Comparison of ENCODE assay signal across 8 mouse cellular contexts in genomic region chr16:36784594-36785313, GRCm38 (mm10). TPM values are rescaled to one million over a fixed set of nuclear protein-coding genes. Genes with fewer than 3 reads are reported as not detected.
A peak's percentile ranks its signal among the peaks of the same experiment; 100 is the strongest.
DNase-seq lines count a peak whose midpoint lies in the region; ATAC-seq and TF ChIP-seq lines count a peak whose summit lies in the region.

Gene Slc15a2 (minus strand): TSS chr16:36784962.

- H3K9me3 ChIP-seq in forebrain, embryonic 12.5 days: no peaks in the 10 kb centered on the region
- no peaks in the 10 kb centered on the region for H3K9me3 ChIP-seq in forebrain, embryonic 11.5 days (ENCODE audit: control insufficient read depth, low read length)
- H3K9me3 ChIP-seq in heart, postnatal 0 days (replicated peaks; ENCODE audit: control insufficient read depth, low read length): no peaks in the 10 kb centered on the region
- no peaks in the 10 kb centered on the region for H3K9me3 ChIP-seq in midbrain, embryonic 16.5 days (replicated peaks; ENCODE audit: control insufficient read depth, low read length, poor library complexity, severe bottlenecking)

- no peak within 1 kb of the TSS for H3K4me3 ChIP-seq in forebrain, embryonic 12.5 days (replicated peaks)
- no peak within 1 kb of the TSS for H3K4me3 ChIP-seq in forebrain, embryonic 11.5 days (ENCODE audit: low read depth, low read length)
- H3K4me3 ChIP-seq in heart, postnatal 0 days (ENCODE audit: low read depth, low read length): no peak within 1 kb of the TSS
- peak within 1 kb of the TSS; percentile 1; the same call in 1 of the 2 replicates for H3K4me3 ChIP-seq in midbrain, embryonic 16.5 days (ENCODE audit: low read depth, low read length)

- 0 out of 2 replicates have a peak within 1 kb of the TSS, but pooled peaks have one; percentile 6 for H3K27ac ChIP-seq in forebrain, embryonic 12.5 days
- H3K27ac ChIP-seq in forebrain, embryonic 11.5 days (ENCODE audit: low read depth, low read length): no peak within 1 kb of the TSS
- no peak within 1 kb of the TSS for H3K27ac ChIP-seq in heart, postnatal 0 days (ENCODE audit: low read depth)
- peak within 1 kb of the TSS; percentile 1 for H3K27ac ChIP-seq in midbrain, embryonic 16.5 days (ENCODE audit: low read length)

- no peak for TF ChIP-seq EP300 in heart, postnatal 0 days (IDR thresholded peaks at IDR 0.05; ENCODE audit: low read depth)

- H3K4me1 ChIP-seq in forebrain, embryonic 12.5 days: peaks cover 6% of the 10 kb centered on the region; the same call in 1 of the 2 replicates
- no peaks in the 10 kb centered on the region for H3K4me1 ChIP-seq in forebrain, embryonic 11.5 days (replicated peaks; ENCODE audit: control insufficient read depth, insufficient read depth, low read length)
- no peaks in the 10 kb centered on the region for H3K4me1 ChIP-seq in heart, postnatal 0 days (ENCODE audit: control insufficient read depth, insufficient read depth)
- H3K4me1 ChIP-seq in midbrain, embryonic 16.5 days (ENCODE audit: control insufficient read depth, insufficient read depth, low read length): peaks cover 2% of the 10 kb centered on the region; the same call in 1 of the 2 replicates

- 72% methylated on average over 10 of the region's 10 CpGs for WGBS in forebrain, embryonic 12.5 days
- WGBS in forebrain, embryonic 11.5 days: 79% methylated on average over 10 of the region's 10 CpGs
- WGBS in heart, postnatal 0 days: 54% methylated on average over 10 of the region's 10 CpGs
- WGBS in midbrain, embryonic 16.5 days: 69% methylated on average over 10 of the region's 10 CpGs

- no peak for DNase-seq in forebrain, embryonic 11.5 days (ENCODE audit: low spot score)
- peak; percentile 5 for DNase-seq in NIH3T3 (ENCODE audit: low read depth)
- no peak for DNase-seq in heart, postnatal 0 days (ENCODE audit: low spot score)
- DNase-seq in layer of hippocampus, adult 18-20 months (ENCODE audit: low spot score in 2 of 2): peak; percentile 28 to 60
- DNase-seq in c-Kit-positive CD71-positive TER-119-positive erythroid progenitor cells, embryonic 14.5 days (ENCODE audit: low spot score): no peak
- no peak for DNase-seq in urinary bladder, postnatal 25 days (ENCODE audit: low spot score)

- no peak; the same call in 1 of the 2 replicates for ATAC-seq in forebrain, embryonic 12.5 days (ENCODE audit: low FRiP score)
- ATAC-seq in forebrain, embryonic 11.5 days (replicated peaks; ENCODE audit: low FRiP score): no peak
- no peak for ATAC-seq in heart, postnatal 0 days (ENCODE audit: insufficient read depth, low read depth)
- peak; percentile 84 for ATAC-seq in midbrain, embryonic 16.5 days

- no peaks in the 10 kb centered on the region for H3K36me3 ChIP-seq in forebrain, embryonic 12.5 days (replicated peaks)
- H3K36me3 ChIP-seq in forebrain, embryonic 11.5 days (ENCODE audit: control insufficient read depth, insufficient read depth, low read length): no peaks in the 10 kb centered on the region
- H3K36me3 ChIP-seq in heart, postnatal 0 days (replicated peaks; ENCODE audit: control insufficient read depth, insufficient read depth, low read length): no peaks in the 10 kb centered on the region
- H3K36me3 ChIP-seq in midbrain, embryonic 16.5 days (ENCODE audit: control insufficient read depth, insufficient read depth, low read length): no peaks in the 10 kb centered on the region

- H3K4me2 ChIP-seq in forebrain, embryonic 12.5 days: peak within 1 kb of the TSS; percentile 26; the same call in 1 of the 2 replicates
- no peak within 1 kb of the TSS for H3K4me2 ChIP-seq in forebrain, embryonic 11.5 days (ENCODE audit: low read depth, low read length, severe bottlenecking)
- peak within 1 kb of the TSS; percentile 23 for H3K4me2 ChIP-seq in heart, postnatal 0 days (ENCODE audit: low read depth, low read length)
- H3K4me2 ChIP-seq in midbrain, embryonic 16.5 days (ENCODE audit: low read length): no peak within 1 kb of the TSS

- no peak within 1 kb of the TSS for H3K9ac ChIP-seq in forebrain, embryonic 12.5 days
- H3K9ac ChIP-seq in forebrain, embryonic 11.5 days (ENCODE audit: low read length): no peak within 1 kb of the TSS
- H3K9ac ChIP-seq in heart, postnatal 0 days (replicated peaks; ENCODE audit: low read depth, low read length): no peak within 1 kb of the TSS
- H3K9ac ChIP-seq in midbrain, embryonic 16.5 days (ENCODE audit: low read depth, low read length): no peak within 1 kb of the TSS

- H3K27me3 ChIP-seq in forebrain, embryonic 12.5 days: no peaks in the 10 kb centered on the region
- H3K27me3 ChIP-seq in forebrain, embryonic 11.5 days (ENCODE audit: control insufficient read depth, insufficient read depth, low read length): no peaks in the 10 kb centered on the region
- H3K27me3 ChIP-seq in heart, postnatal 0 days (ENCODE audit: control insufficient read depth, insufficient read depth, low read length): no peaks in the 10 kb centered on the region
- no peaks in the 10 kb centered on the region for H3K27me3 ChIP-seq in midbrain, embryonic 16.5 days (ENCODE audit: control insufficient read depth, insufficient read depth, low read depth, low read length)

- TF ChIP-seq CTCF in heart, postnatal 0 days (IDR thresholded peaks at IDR 0.05; ENCODE audit: low read depth): no peak

RNA-seq across cellular contexts. Expression of gene Slc15a2, which starts in this region (rescaled TPM):
- polyA plus RNA-seq in forebrain, embryonic 12.5 days (2016; fragmentation: Nextera tagmentation; extraction: Ambion mirVana): 4.1 and 4.9 TPM in 2 replicates
- 1.8 and 2.7 TPM in 2 replicates for polyA plus RNA-seq in forebrain, embryonic 11.5 days (2014; fragmentation: Nextera tagmentation; extraction: Ambion mirVana)
- 1.5 and 2.1 TPM in 2 replicates for total RNA-seq in heart, postnatal 0 days (2014; rRNA removed; ENCODE audit: low replicate concordance)
- polyA plus RNA-seq in heart, postnatal 0 days (2015; fragmentation: Nextera tagmentation; extraction: Ambion mirVana): 0.71 and 2.0 TPM in 2 replicates
- total RNA-seq in layer of hippocampus, adult 18-20 months (2021): 10 to 100 TPM; 40.5 to 41.9 TPM
- 8.8 and 12.5 TPM in 2 replicates for polyA plus RNA-seq in midbrain, embryonic 16.5 days (2015; fragmentation: Nextera tagmentation; extraction: Ambion mirVana)

Comparison
In these comparisons a context has a peak if more than half of its experiments do, and no peak if none do; other contexts are left out.
1. RNA of gene Slc15a2 (total RNA-seq): 40.5 to 41.9 TPM in layer of hippocampus, adult 18-20 months; 1.5 to 2.1 TPM in heart, postnatal 0 days; every median in the first group is over 10 times any median in the second.
2. H3K27ac ChIP-seq: peak in forebrain, embryonic 12.5 days (single experiment) and midbrain, embryonic 16.5 days (single experiment); none in forebrain, embryonic 11.5 days (single experiment) and heart, postnatal 0 days (single experiment).
3. H3K4me2 ChIP-seq: peak in forebrain, embryonic 12.5 days (single experiment) and heart, postnatal 0 days (single experiment); none in forebrain, embryonic 11.5 days (single experiment) and midbrain, embryonic 16.5 days (single experiment).
4. DNase-seq: peak in NIH3T3 (single experiment) and layer of hippocampus, adult 18-20 months (2 of 2); none in forebrain, embryonic 11.5 days (single experiment), heart, postnatal 0 days (single experiment), c-Kit-positive CD71-positive TER-119-positive erythroid progenitor cells, embryonic 14.5 days (single experiment) and urinary bladder, postnatal 25 days (single experiment).